Mouse (Mus musculus): ENCODE results near the gene Epha3.

Gene Epha3

GRCm38 (mm10) chr16:63783544-63783943 is 80.4 kb downstream of the Epha3 start:
- ATAC-seq (ENCODE audit: low TSS enrichment) = no peak

- ATAC-seq (ENCODE audit: low TSS enrichment) = peak; percentile 34; the same call in 1 of the 2 replicates
Observed at GRCm38 (mm10) chr16:63782101-63782500, 81.9 kb downstream of the Epha3 start.

GRCm38 (mm10) chr16:63780151-63780550 is 83.8 kb downstream of the Epha3 start:
- no peak for ATAC-seq (ENCODE audit: low TSS enrichment)

- no peak for ATAC-seq (ENCODE audit: low TSS enrichment)
Observed at GRCm38 (mm10) chr16:63777811-63778210, 86.2 kb downstream of the Epha3 start.

- no peak for ATAC-seq (ENCODE audit: low TSS enrichment)
Observed at GRCm38 (mm10) chr16:63772566-63772965, 91.4 kb downstream of the Epha3 start.

- ATAC-seq (ENCODE audit: low TSS enrichment) = peak; percentile 57; the same call in 1 of the 2 replicates
Observed at GRCm38 (mm10) chr16:63767589-63767988, 96.4 kb downstream of the Epha3 start.

GRCm38 (mm10) chr16:63761177-63761576 is 102.8 kb downstream of the Epha3 start:
- ATAC-seq (ENCODE audit: low TSS enrichment) = no peak

- ATAC-seq (ENCODE audit: low TSS enrichment) = no peak
Observed at GRCm38 (mm10) chr16:63760112-63760511, 103.9 kb downstream of the Epha3 start.

GRCm38 (mm10) chr16:63753052-63753451 is 110.9 kb downstream of the Epha3 start:
- peak; percentile 41; the same call in 1 of the 2 replicates for ATAC-seq (ENCODE audit: low TSS enrichment)

GRCm38 (mm10) chr16:63747817-63748216 is 116.2 kb downstream of the Epha3 start:
- no peak for ATAC-seq (ENCODE audit: low TSS enrichment)

GRCm38 (mm10) chr16:63745465-63745864 is 118.5 kb downstream of the Epha3 start:
- ATAC-seq (ENCODE audit: low TSS enrichment) = no peak

- ATAC-seq (ENCODE audit: low TSS enrichment) = peak; percentile 59; the same call in 1 of the 2 replicates
Observed at GRCm38 (mm10) chr16:63743208-63743854, 120.6 kb downstream of the Epha3 start.

- ATAC-seq (ENCODE audit: low TSS enrichment) = no peak
Observed at GRCm38 (mm10) chr16:63719235-63719634, 144.7 kb downstream of the Epha3 start.

GRCm38 (mm10) chr16:63717317-63717716 is 146.7 kb downstream of the Epha3 start:
- ATAC-seq (ENCODE audit: low TSS enrichment) = no peak

- ATAC-seq (ENCODE audit: low TSS enrichment) = no peak
Observed at GRCm38 (mm10) chr16:63706912-63707868, 156.8 kb downstream of the Epha3 start.

- no peak for ATAC-seq (ENCODE audit: low TSS enrichment)
Observed at GRCm38 (mm10) chr16:63689371-63689770, 174.6 kb downstream of the Epha3 start.

- ATAC-seq (ENCODE audit: low TSS enrichment) = no peak
Observed at GRCm38 (mm10) chr16:63684211-63684610, 179.8 kb downstream of the Epha3 start.

GRCm38 (mm10) chr16:63674426-63674825 is 189.5 kb downstream of the Epha3 start:
- no peak for ATAC-seq (ENCODE audit: low TSS enrichment)

GRCm38 (mm10) chr16:63673236-63673840 is 190.6 kb downstream of the Epha3 start:
- ATAC-seq (ENCODE audit: low TSS enrichment) = peak; percentile 97

- no peak for ATAC-seq (ENCODE audit: low TSS enrichment)
Observed at GRCm38 (mm10) chr16:63665897-63666464, 198.0 kb downstream of the Epha3 start.

GRCm38 (mm10) chr16:63658302-63658974 is 205.5 kb downstream of the Epha3 start:
- no peak for ATAC-seq (ENCODE audit: low TSS enrichment)

Data from frontal cortex, adult (tissue).